Mouse (Mus musculus): Measurements from ENCODE around the gene Nfs1. TPM values are rescaled to one million over a fixed set of nuclear protein-coding genes. Genes with fewer than 3 reads are reported as not detected.

The Nfs1 gene
- polyA plus RNA-seq, 1 experiment from 2014 or later = 29.7 TPM

Other genes starting within 250 kb of the Nfs1 start
- gene Uqcc1, start 213.9 kb downstream of the Nfs1 start, polyA plus RNA-seq (2014; fragmentation: Nextera tagmentation; extraction: Ambion mirVana) = 45.0 and 58.6 TPM in 2 replicates
- gene Gm15557, start 203.5 kb downstream of the Nfs1 start, polyA plus RNA-seq (2014; fragmentation: Nextera tagmentation; extraction: Ambion mirVana) = not detected in 2 replicates
- 0.36 and 0.70 TPM in 2 replicates for gene Gdf5, start 198.8 kb downstream of the Nfs1 start, polyA plus RNA-seq (2014; fragmentation: Nextera tagmentation; extraction: Ambion mirVana)
- gene Cep250, start 187.7 kb downstream of the Nfs1 start, polyA plus RNA-seq (2014; fragmentation: Nextera tagmentation; extraction: Ambion mirVana) = 10.6 and 12.8 TPM in 2 replicates
- 1.5 and 1.7 TPM in 2 replicates for gene 6430550D23Rik, start 136.2 kb downstream of the Nfs1 start, polyA plus RNA-seq (2014; fragmentation: Nextera tagmentation; extraction: Ambion mirVana)
- 379 and 435 TPM in 2 replicates for gene Ergic3, start 136.1 kb downstream of the Nfs1 start, polyA plus RNA-seq (2014; fragmentation: Nextera tagmentation; extraction: Ambion mirVana)
- gene Fer1l4, start 91.2 kb downstream of the Nfs1 start, polyA plus RNA-seq (2014; fragmentation: Nextera tagmentation; extraction: Ambion mirVana) = 0.09 TPM in 1 of 2 replicates, not detected in the other
- 4.7 and 6.0 TPM in 2 replicates for gene Spag4, start 79.0 kb downstream of the Nfs1 start, polyA plus RNA-seq (2014; fragmentation: Nextera tagmentation; extraction: Ambion mirVana)
- gene Cpne1, start 32.2 kb downstream of the Nfs1 start, polyA plus RNA-seq (2014; fragmentation: Nextera tagmentation; extraction: Ambion mirVana) = 21.4 and 23.2 TPM in 2 replicates
- 23.6 and 34.0 TPM in 2 replicates for gene Rbm12, start 32.2 kb downstream of the Nfs1 start, polyA plus RNA-seq (2014; fragmentation: Nextera tagmentation; extraction: Ambion mirVana)
- gene Gm28036, start 17.1 kb downstream of the Nfs1 start, polyA plus RNA-seq (2014; fragmentation: Nextera tagmentation; extraction: Ambion mirVana) = 5.8 and 19.2 TPM in 2 replicates
- 413 and 563 TPM in 2 replicates for gene Romo1, start 147 bp downstream of the Nfs1 start, polyA plus RNA-seq (2014; fragmentation: Nextera tagmentation; extraction: Ambion mirVana)
- 484 and 514 TPM in 2 replicates for gene Rbm39, start 36.1 kb upstream of the Nfs1 start, polyA plus RNA-seq (2014; fragmentation: Nextera tagmentation; extraction: Ambion mirVana)
- 110 and 120 TPM in 2 replicates for gene Phf20, start 52.3 kb upstream of the Nfs1 start, polyA plus RNA-seq (2014; fragmentation: Nextera tagmentation; extraction: Ambion mirVana)
- gene Cnbd2, start 168.1 kb upstream of the Nfs1 start, polyA plus RNA-seq (2014; fragmentation: Nextera tagmentation; extraction: Ambion mirVana) = 6.9 and 7.9 TPM in 2 replicates
- gene Scand1, start 168.5 kb upstream of the Nfs1 start, polyA plus RNA-seq (2014; fragmentation: Nextera tagmentation; extraction: Ambion mirVana) = 93.3 and 102 TPM in 2 replicates